Mouse (Mus musculus) MEL (cell line): ENCODE results near the gene Cxcl15.

Experiments
- EP300 ChIP-seq, 2 experiments: IDR thresholded peaks; 2 replicates each; pipeline ENCODE4 v1.6.1; 2011; ENCODE audit warnings: improper control_type of control experiment in 2 of 2, low read length in 2 of 2, low read depth in 1 of 2, mild to moderate bottlenecking in 1 of 2
- ZC3H11A ChIP-seq: IDR thresholded peaks from 2 replicates; pipeline ENCODE4 v1.6.1; 2012; ENCODE audit warnings: low read depth, mild to moderate bottlenecking, inconsistent platforms, low read length, improper control_type of control experiment

DNA sequence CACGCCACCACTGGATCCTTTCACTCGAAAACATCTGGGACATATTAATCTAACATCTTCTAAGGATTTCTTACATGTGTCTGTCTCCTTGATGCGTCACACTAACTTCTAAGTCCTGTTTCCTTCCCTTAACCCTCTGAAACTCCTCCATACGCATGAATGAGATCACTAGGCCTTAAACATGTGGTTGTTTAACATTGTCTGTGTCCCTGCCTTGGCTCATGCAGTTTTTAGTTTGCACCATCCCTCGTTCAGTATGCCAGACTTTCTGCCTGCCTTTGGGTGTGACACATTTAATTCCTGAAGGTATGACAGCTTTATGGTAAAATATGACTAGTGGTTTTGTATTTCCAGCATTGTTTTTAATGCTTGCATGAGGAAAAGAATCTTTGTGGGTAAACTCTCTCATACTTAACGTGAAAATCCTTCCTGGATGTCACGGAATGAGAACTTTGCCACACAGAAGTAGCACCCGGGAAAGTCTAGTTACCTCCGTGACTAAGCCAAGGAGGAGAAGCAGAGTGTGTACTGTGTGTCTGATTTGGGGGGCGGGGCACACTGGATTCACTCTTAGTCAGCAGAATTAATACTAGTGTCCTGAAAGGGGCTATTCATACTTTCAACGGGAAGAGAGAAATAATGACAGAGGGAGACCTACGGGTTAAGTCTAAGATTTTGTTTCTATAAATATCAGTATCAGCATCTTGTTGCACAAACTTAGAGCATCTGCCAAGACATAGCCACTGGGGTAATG lies 30.2 kb upstream of the Cxcl15 start:
- TF ChIP-seq EP300 (IDR thresholded peaks at IDR 0.05; ENCODE audit: low read depth in 1 of 2, low read length in 2 of 2) (no peak), ZC3H11A (no peak)
